Mouse (Mus musculus) layer of hippocampus, adult 9-11 months (tissue): ENCODE measurements around the gene Thada.
"Not testable (repeated sequence)": the region's sequence is repeated elsewhere in the genome, so short reads cannot be mapped to it uniquely, and the experiment has no call there.

Experiments
- DNase-seq: peaks from one replicate; pipeline ENCODE4 v3.0.0; 2022

Thada gene

GRCm38 (mm10) chr17:84206239-84206638 is 259.8 kb downstream of the Thada start:
- DNase-seq = no peak

DNA sequence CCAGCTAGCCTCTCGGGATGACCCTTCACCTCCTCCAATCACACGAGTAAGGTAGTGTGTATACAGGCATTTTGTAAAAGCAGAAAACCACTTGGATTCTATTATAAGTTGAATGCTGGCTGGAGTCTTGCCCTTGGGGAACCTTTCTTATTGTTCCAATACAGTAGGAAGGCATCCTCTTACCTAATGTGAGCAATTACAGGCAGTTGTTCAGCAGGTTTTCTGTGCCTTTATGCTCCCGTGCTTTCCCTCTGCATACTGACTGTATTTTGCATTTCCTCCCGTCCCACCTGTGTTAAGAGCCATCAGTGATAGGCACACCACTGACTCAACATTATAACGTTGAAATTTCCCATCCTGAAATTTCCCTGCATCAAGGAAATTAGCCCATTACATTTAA is 261.0 kb downstream of the Thada start:
- DNase-seq = no peak

GRCm38 (mm10) chr17:84203340-84203739 is 262.7 kb downstream of the Thada start:
- no peak for DNase-seq

GRCm38 (mm10) chr17:84201183-84201582 is 264.8 kb downstream of the Thada start:
- DNase-seq = no peak

GRCm38 (mm10) chr17:84197912-84198344 is 268.1 kb downstream of the Thada start:
- no peak for DNase-seq

DNA sequence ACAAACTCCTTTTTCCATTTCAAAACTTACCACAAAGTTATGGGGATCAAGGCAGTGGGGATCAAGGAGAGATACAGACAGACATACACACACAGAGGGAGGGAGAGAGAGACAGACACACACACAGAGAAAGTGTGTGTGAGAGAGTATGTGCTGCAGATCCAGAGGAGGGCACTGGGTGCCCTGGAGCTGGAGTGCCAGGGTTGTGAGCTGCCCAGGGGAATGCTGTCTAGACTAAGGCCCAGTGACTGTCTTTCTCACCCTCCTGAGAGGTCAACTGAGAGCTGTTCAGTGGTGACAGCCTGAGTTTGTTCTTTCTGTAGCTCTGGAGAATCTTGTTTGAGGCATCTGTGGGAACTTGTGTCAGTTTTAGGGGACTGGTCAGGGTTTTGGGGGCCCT is 269.7 kb downstream of the Thada start:
- no peak for DNase-seq

- no peak for DNase-seq
Observed at GRCm38 (mm10) chr17:84195835-84196234, 270.2 kb downstream of the Thada start.

DNA sequence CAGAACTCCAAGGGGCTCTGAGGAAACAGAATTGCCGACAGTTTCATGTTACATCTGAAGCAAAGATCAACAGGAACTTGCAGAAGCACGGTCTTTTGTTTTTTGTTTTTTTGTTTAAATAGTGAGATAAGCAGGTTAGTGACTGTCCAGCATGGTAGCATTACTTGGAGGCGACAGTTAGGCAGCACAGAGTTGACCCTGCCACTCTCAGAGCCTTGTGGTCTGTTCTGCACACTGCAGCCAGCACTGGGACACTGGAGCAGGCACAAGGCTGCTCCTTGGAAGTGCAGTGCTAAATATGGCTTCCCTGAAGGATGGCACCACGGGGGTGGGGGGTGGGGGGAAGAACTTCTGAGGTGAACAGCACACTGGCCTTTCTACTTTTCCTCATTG is 271.0 kb downstream of the Thada start:
- no peak for DNase-seq

GRCm38 (mm10) chr17:84194282-84195002 is 271.6 kb downstream of the Thada start:
- no peak for DNase-seq

GRCm38 (mm10) chr17:84193411-84193810 is 272.6 kb downstream of the Thada start:
- DNase-seq = no peak

GRCm38 (mm10) chr17:84191946-84192345 is 274.1 kb downstream of the Thada start:
- DNase-seq = no peak

GRCm38 (mm10) chr17:84190885-84191284 is 275.1 kb downstream of the Thada start:
- peak; percentile 56 for DNase-seq

DNA sequence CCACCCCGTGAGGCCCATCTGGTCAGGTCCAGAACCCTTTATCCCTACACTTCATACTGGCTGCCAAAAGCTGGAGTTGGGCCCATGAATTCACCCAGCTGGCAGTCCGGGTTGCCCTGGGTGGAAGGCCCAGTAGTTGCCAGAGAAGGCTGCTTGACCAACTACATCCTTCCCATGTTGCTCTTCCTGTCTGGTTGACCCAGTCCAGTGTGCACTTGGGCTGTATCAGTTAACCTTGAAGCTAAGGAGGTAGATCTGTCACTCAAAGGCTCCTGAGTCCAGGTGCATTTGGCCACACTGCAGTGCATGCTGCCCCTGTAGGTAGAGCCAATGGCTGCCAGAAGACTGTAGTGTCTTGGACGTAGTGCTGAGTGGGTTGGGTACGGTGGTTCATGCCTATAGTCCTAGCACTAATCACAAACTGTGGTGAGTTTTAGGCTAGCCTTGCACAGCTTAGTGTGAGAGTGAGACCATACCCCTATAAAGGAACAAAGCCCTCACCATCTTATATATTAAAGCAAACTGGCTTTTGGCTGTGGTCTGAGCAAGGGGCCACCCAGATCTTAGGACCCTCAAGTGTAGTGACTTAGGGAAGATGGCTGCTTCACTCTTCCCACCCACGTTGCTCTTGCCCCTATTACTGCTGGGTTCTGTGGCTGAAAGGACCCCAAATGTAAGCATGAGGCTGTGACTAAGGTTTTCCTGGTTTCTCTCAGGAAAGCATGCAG is 276.7 kb downstream of the Thada start:
- no peak for DNase-seq

- peak; percentile 94 for DNase-seq
Observed at GRCm38 (mm10) chr17:84188374-84188961, 277.5 kb downstream of the Thada start.

DNA sequence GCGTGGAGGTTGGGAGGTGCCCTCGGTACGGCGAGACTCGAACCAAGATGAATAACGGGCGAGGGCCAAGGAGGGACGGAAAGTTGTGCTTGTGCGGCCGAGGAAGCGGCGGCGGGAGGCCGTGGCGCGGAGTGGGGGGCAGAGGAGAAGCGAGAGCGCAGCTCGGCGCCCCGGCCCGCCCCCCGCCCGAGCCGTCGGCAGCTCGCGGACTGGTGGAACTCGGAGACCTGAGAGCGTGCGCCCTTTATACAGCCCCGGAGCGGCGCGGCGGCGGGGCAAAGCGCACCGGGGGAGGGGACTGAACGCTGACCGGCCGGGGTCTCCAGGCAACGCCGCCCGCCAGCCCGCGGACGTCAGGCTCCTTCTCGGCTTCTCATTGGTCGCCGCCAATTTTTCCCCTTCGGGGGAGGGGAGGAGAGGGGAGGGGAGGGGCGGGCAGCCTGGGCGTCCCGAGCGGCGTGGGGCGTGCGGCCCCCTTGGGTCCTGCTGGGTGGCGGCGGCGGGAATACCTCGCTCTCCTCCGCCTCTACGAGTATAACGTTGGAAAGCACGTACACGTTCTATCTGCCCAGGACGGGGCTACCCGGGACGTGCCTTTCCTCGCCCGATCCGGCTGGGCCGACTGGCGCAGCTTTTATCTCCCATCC is 278.2 kb downstream of the Thada start, which contains the start of gene Zfp36l2:
Zfp36l2 (minus strand) TSS at position 221 of the 647 bp plus-strand sequence.
- DNase-seq = peak; percentile 92

DNA sequence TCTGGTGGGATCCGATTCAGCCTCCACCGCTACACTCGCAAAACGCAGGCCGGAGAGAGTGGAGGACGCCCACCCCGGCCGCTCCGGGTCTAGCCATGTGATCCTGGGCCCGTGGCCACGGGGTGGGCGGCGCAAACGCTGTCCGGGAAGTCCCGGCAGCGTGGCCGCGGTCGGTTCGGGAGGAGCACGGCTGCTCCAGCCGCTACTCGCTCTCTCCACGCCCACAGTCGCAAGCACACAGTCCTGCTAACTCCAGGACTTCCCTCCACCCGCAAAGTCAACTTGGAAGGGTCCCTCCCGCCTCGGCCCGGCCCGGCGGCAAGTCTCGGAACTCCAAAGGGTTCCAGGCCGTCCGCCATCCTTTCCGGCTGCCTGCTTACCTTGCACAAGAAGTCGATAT is 278.7 kb downstream of the Thada start:
- not testable (repeated sequence) for DNase-seq

- DNase-seq = peak; percentile 33
Observed at GRCm38 (mm10) chr17:84186451-84187202, 279.4 kb downstream of the Thada start.

GRCm38 (mm10) chr17:84185581-84186450 is 280.2 kb downstream of the Thada start:
- DNase-seq = no peak

DNA sequence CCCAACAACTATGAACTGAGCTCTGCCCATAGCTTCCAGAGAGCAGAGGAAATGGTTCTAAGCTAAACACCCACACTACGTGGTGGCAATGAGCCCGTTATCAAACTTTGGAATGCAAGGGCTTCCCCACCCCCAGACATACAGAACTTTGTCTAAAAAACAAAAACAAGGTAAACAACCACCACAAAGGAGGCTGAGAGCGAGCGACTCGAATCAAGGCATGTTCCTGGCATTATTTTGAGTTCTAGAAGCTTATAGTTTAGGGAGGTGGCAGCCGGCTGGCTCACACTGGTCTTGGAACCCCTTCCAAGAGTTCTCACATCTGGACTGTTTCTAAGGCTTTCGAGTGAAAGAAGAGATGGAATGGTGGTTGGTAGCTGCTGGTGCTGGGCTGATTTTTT is 281.0 kb downstream of the Thada start:
- DNase-seq = no peak

GRCm38 (mm10) chr17:84183291-84183781 is 282.7 kb downstream of the Thada start:
- peak; percentile 89 for DNase-seq
